Mouse (Mus musculus) heart, embryonic 16.5 days (tissue): ENCODE results near the gene Cars2. TPM values are rescaled to one million over a fixed set of nuclear protein-coding genes. Genes with fewer than 3 reads are reported as not detected.

Experiments
- ATAC-seq: fragments of 200-750 bp; cut with Nextera tagmentation; replicated peaks from 2 replicates; pipeline ENCODE4 v1.8.0; 2017; ENCODE audit warnings: moderate number of reproducible peaks; ENCODE audit not compliant: insufficient read depth, low FRiP score; ENCODE audit errors: extremely low read depth
- H3K27ac ChIP-seq: fragments of 300-500 bp; sonication (generic); 2 replicates; pipeline ENCODE4 v1.5.1; 2014; ENCODE audit warnings: mild to moderate bottlenecking, low read length, control low read depth, moderate library complexity
- H3K27me3 ChIP-seq: fragments of 300-500 bp; sonication (generic); 2 replicates; pipeline ENCODE4 v1.6.1; 2014; ENCODE audit warnings: low read length, mixed read lengths; ENCODE audit not compliant: control insufficient read depth, insufficient read depth
- H3K36me3 ChIP-seq: fragments of 300-500 bp; sonication (generic); 2 replicates; pipeline ENCODE4 v1.6.1; 2014; ENCODE audit not compliant: control insufficient read depth, insufficient read depth
- H3K4me1 ChIP-seq: fragments of 300-500 bp; sonication (generic); 2 replicates; pipeline ENCODE4 v1.6.1; 2014; ENCODE audit warnings: low read length, mixed read lengths; ENCODE audit not compliant: control insufficient read depth, insufficient read depth
- H3K4me2 ChIP-seq: fragments of 300-500 bp; sonication (generic); 2 replicates; pipeline ENCODE4 v1.6.1; 2014; ENCODE audit warnings: low read depth, mild to moderate bottlenecking, control low read depth, low read length
- H3K4me3 ChIP-seq: fragments of 300-500 bp; sonication (generic); 2 replicates; pipeline ENCODE4 v1.5.1; 2014; ENCODE audit warnings: mild to moderate bottlenecking, control low read depth, low read length
- H3K9ac ChIP-seq: fragments of 300-500 bp; sonication (generic); 2 replicates; pipeline ENCODE4 v1.6.1; 2014; ENCODE audit warnings: low read length, control low read depth
- H3K9me3 ChIP-seq: fragments of 300-500 bp; sonication (generic); replicated peaks from 2 replicates; pipeline ENCODE4 v1.6.1; 2016; ENCODE audit warnings: low read length; ENCODE audit not compliant: control insufficient read depth
- WGBS: fragments of 180-500 bp; shearing (Covaris S2); extraction: QIAGEN DNeasy Blood & Tissue Kit; methylation state at CpG from one replicate; pipeline ENCODE4 v1.1.7; 2014; 5-methylcytosine and 5-hydroxymethylcytosine counted together
- polyA plus RNA-seq: library from polyadenylated mRNA; unstranded; fragments of >200 nt; fragmentation: Nextera tagmentation; extraction: Ambion mirVana; gene quantifications from 2 replicates; pipeline ENCODE4 v1.2.1, GENCODE M21; 2015

The Cars2 gene
- polyA plus RNA-seq: 33.2 and 36.0 TPM in 2 replicates

DNA sequence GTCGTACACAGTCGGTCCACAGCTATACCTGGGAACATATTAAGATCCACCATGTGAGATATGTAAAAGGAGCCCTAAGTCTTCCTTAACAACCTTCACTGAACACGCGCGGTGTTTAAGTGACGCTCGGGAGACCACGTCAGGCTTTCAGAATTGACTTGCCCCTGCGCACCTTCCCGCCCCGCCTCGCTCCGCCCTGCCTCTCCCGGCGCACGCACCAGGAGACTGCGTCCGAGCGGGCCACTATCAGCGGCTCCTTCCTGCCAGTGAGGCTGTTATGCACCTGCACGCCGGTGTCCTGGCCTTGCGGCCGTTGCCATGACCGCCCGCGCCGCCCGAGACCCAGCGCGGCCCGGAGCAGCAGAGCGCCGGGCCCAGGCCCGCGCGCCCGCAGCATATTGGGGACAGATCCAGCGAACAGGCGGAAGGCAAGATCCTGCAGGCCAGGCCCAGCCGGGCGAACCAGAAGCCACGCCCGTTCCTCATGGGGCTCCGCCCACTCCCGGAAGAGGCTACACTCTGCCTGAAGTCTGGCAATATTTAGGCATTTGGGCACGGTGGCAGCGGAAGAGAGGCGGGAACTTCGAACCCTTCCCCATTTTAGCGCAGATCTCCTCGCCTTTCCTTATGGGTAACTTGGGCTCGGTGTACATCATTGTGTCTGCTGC, at the start of gene Cars2:
Gene Cars2 (minus strand): TSS at position 503 of the 668 bp plus-strand sequence.
- WGBS: under 1% methylated on average over 53 of the region's 53 CpGs
- peak within 1 kb of the TSS; percentile 78 for H3K4me2 ChIP-seq
- H3K27me3 ChIP-seq: no peaks in the 10 kb centered on the region
- no peaks in the 10 kb centered on the region for H3K36me3 ChIP-seq
- peak; percentile 68 for ATAC-seq
- peak within 1 kb of the TSS; percentile 93 for H3K9ac ChIP-seq
- peak within 1 kb of the TSS; percentile 92 for H3K27ac ChIP-seq
- peak within 1 kb of the TSS; percentile 85 for H3K4me3 ChIP-seq
- no peaks in the 10 kb centered on the region for H3K9me3 ChIP-seq
- H3K4me1 ChIP-seq: peaks cover 13% of the 10 kb centered on the region

DNA sequence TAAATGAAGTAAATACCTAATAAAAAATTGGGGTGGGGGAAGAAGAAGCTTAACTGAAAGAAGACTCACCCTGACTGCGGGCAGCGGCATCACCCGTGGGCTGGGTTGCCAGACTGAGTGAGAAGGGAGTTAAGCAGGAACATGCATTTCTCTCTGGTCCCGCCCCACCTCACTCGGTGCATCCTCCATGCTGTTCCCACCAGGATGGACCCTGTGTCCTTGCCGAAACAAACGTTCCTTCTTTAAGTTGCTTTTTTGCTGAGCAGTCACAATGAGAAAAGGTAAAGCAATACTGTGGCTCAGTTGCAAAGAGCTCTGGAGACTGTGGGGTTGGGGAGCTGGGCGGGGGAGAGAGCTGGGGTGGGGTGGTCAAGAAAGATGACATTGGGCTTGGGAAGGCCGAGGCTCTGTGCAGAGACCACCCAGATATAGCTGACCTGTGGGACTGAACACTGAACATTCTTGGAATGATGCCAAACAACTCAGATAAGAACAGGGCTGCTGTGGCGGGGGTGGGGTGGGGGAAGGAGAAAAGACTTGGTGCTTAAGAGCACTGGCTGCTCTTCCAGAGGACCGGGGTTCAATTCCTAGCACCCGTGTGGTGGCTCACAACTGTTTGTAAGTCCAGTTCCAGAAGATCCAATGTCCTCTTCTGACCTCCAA, 42.8 kb upstream of the Cars2 start:
- H3K36me3 ChIP-seq: no peaks in the 10 kb centered on the region
- peaks cover 7% of the 10 kb centered on the region; the same call in 1 of the 2 replicates for H3K4me1 ChIP-seq
- no peak overlapping the region for H3K27ac ChIP-seq
- WGBS: 41% methylated on average over 12 of the region's 12 CpGs
- no peak overlapping the region for H3K4me2 ChIP-seq
- ATAC-seq: peak; percentile 70; the same call in 1 of the 2 replicates
- H3K27me3 ChIP-seq: no peaks in the 10 kb centered on the region
- no peak overlapping the region for H3K9ac ChIP-seq
- H3K4me3 ChIP-seq: no peak overlapping the region
- H3K9me3 ChIP-seq: no peaks in the 10 kb centered on the region

DNA sequence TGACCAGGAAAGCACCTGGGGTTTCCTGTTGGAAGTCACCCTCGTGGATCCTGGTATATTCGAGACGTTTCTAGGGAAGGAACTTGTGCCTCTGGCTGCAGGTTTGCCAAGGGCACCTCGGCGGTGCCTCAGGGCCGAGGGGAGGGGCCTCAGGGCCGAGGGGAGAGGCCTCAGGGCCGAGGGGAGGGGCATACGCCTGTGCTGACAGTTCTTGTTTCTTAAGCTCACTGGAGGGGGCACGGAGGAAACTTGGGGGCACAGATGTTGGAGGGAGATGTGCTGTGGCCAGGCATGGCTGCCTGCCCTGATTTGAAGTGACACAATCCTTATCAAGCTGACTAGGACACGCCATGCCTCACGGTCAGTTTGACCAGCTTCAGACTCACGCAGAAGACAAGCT, 41.7 kb upstream of the Cars2 start:
- Histone ChIP-seq H3K9me3 (no peaks in the 10 kb centered on the region), H3K4me2 (no peak overlapping the region), H3K36me3 (no peaks in the 10 kb centered on the region), H3K27ac (no peak overlapping the region), H3K4me3 (no peak overlapping the region), H3K27me3 (no peaks in the 10 kb centered on the region), H3K9ac (0 out of 2 replicates have a peak overlapping the region, but pooled peaks have one; percentile 9), H3K4me1 (peaks cover 7% of the 10 kb centered on the region; the same call in 1 of the 2 replicates)
- ATAC-seq: 0 out of 2 replicates have a peak, but pooled peaks have one; percentile 25
- WGBS: 25% methylated on average over 13 of the region's 13 CpGs

DNA sequence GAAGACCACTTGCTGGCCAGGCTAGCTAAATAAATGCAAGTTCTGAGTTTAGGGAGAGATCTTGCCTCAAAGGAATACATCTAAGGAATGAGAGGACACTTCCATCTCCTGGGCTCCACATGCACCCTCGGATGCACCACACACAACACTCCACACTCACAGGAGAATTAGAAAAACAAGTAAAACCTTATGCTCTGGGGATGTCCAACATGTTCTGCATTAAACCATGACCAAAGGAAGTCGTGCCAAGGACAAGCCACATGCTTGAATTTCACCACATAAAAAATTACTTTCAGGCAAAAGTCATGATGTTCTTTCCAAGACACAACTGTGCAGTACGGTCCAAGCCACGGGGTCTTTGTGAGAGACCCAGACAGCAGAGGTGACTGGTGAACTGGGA, 41.3 kb upstream of the Cars2 start:
- Histone ChIP-seq H3K9ac (no peak overlapping the region), H3K9me3 (no peaks in the 10 kb centered on the region), H3K4me1 (peaks cover 7% of the 10 kb centered on the region; the same call in 1 of the 2 replicates), H3K4me2 (no peak overlapping the region), H3K27ac (no peak overlapping the region), H3K36me3 (no peaks in the 10 kb centered on the region), H3K4me3 (no peak overlapping the region), H3K27me3 (no peaks in the 10 kb centered on the region)
- ATAC-seq: no peak
- 78% methylated on average over 4 of the region's 4 CpGs for WGBS

DNA sequence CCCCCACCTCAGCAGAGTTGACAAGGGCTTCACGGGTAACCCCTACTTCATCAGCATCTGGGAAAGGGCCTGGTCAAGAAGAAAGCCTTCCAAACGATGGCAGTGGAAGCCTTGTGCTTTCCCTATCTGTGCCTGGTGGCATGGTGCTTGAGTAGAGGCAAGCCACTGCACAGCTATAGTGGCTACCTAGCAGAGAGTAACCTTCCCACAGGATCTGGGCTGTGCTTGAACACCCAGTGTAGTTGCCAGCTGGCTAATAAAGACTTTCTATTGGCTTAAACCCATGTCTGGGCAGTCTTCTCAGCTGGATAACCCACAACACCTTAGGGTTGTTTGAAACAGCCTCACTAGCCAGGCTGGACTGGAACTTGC, 35.8 kb upstream of the Cars2 start:
- H3K27ac ChIP-seq: no peak overlapping the region

DNA sequence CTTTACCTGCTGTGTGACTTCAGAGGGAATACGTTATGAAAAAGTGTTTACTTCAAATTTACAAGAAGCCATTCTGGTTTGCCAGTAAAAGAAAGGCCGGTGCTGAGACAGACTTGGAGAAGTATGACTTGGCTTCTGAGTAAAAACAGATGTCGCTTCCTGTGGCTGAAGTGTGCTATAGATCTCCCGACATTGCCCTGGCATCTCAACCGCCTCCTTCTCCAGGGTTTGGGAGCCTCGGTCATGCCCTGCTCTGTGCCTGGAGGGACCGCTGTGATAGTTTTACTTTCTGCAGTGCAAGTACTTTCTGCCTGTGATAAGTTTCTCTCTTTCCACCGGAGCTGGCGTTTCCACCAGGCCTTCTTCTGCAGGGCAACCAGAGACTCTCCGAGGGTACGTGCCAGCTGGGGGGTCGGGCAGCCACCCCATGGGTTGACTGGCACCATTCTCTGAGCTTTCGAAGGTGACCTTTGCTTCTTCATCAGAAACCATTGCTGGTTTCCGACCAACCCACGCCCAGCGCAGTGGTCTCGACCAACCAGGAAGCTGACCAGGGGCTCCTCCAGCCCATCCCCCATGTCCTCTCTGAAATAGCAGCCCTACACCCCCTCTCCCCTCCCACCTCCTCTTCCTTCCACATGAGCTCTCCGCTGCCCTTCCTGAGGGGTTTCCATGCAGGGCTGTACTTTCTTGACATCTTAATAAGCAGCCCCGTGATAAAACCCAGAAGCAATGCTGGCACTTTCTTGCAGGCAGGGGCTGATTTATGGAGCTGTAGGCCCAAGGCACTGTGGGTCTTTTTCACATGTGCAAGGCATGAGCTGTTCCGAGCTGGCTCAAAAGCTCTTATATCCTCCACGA, 35.2 kb upstream of the Cars2 start:
- Histone ChIP-seq H3K4me2 (no peak overlapping the region), H3K9ac (no peak overlapping the region), H3K36me3 (no peaks in the 10 kb centered on the region), H3K27ac (0 out of 2 replicates have a peak overlapping the region, but pooled peaks have one; percentile 41), H3K4me1 (no peaks in the 10 kb centered on the region), H3K4me3 (no peak overlapping the region), H3K9me3 (peaks cover 3% of the 10 kb centered on the region), H3K27me3 (no peaks in the 10 kb centered on the region)
- ATAC-seq: no peak
- whole genome bisulfite sequencing: 66% methylated on average over 21 of the region's 21 CpGs

More for the DNA sequence above, 35.8 kb upstream of the Cars2 start:
- H3K9me3 ChIP-seq: peaks cover 3% of the 10 kb centered on the region
- ATAC-seq: no peak
- no peak overlapping the region for H3K4me3 ChIP-seq
- no peaks in the 10 kb centered on the region for H3K4me1 ChIP-seq
- H3K9ac ChIP-seq: no peak overlapping the region
- H3K4me2 ChIP-seq: no peak overlapping the region
- 63% methylated on average over 2 of the region's 2 CpGs for WGBS
- no peaks in the 10 kb centered on the region for H3K36me3 ChIP-seq
- H3K27me3 ChIP-seq: no peaks in the 10 kb centered on the region

DNA sequence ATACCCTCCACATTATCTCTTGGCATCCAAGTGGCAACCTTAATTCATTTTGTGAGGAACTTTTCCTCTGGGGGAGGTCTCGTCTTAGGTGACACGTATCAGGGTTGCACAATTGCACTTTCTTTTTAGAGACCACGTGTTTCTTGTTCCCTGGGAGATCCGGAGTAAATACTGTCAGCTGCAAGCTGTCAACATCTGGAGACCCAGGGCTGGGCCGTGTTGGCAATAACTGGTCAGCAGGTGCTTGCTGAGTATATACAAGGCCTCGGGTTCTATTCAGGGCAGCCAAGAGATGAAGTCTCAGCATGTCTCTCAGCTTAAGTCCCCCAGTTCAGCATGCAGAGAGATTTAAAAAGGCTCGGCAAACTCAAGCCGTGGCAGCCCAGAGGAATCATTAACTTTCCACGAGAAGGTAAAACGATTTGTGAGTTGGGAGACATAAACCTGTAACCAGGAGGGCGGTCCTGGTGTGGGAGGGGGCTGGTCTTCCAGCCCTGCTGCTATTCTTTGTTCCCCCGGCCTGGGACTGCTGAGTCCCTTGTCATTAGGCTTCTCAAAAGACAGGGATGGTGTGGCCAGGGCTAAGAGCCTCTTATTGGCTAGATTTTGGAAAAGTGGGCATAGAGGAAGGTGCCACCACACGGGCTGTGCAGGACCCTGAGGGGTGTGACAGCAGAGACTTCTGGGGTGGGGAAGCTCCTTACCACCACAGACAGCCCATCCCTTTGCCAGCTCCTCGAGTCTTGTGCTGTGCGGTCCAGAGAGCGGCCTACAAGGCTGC, 25.2 kb upstream of the Cars2 start:
- H3K27me3 ChIP-seq: no peaks in the 10 kb centered on the region
- H3K27ac ChIP-seq: no peak overlapping the region
- no peaks in the 10 kb centered on the region for H3K9me3 ChIP-seq
- ATAC-seq: peak; percentile 35; the same call in 1 of the 2 replicates
- H3K4me3 ChIP-seq: no peak overlapping the region
- H3K4me1 ChIP-seq: no peaks in the 10 kb centered on the region; the same call in 1 of the 2 replicates
- 62% methylated on average over 16 of the region's 16 CpGs for WGBS
- no peaks in the 10 kb centered on the region for H3K36me3 ChIP-seq
- no peak overlapping the region for H3K9ac ChIP-seq
- no peak overlapping the region for H3K4me2 ChIP-seq

DNA sequence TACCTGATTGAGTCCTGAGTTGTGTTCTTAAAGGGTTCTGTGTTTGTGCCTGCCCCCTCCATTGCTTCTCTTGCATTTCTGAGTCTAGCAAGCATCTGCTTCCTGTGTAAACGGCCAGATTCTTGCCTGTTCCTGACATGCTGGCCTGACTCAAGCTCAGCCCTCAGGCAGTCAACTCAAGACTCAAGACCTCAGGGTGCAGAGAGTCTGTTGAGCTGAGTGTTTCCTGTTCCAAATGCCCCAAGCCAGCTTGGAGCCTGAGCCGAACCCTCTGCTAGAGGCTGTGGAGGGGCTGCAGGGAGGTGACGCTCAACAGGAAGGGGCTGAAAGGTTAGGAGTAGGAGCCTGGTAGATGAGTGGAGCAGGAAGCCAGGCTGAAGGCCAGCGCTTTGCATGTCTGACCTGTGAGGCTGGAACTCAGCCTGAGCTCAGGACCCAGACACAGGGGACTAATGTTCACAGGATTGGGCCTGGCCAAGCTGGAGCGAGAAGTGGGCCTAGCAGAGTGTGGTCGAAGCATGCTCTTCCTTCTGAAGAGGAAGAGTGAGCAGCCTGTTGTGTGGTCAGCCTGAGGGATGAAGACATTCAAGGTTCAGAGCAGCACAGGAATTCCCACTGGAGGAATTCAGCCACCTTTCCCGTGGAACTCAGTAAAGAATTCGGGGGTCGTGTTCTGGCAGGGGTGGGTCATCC, 24.5 kb upstream of the Cars2 start:
- H3K27me3 ChIP-seq: no peaks in the 10 kb centered on the region

More for the DNA sequence above, 24.5 kb upstream of the Cars2 start:
- WGBS: 58% methylated on average over 9 of the region's 9 CpGs
- Histone ChIP-seq H3K4me2 (no peak overlapping the region), H3K4me3 (no peak overlapping the region), H3K9me3 (no peaks in the 10 kb centered on the region), H3K27ac (no peak overlapping the region), H3K4me1 (no peaks in the 10 kb centered on the region; the same call in 1 of the 2 replicates), H3K36me3 (no peaks in the 10 kb centered on the region), H3K9ac (no peak overlapping the region; the same call in 1 of the 2 replicates)
- peak; percentile 21; the same call in 1 of the 2 replicates for ATAC-seq
